Mouse (Mus musculus) left cerebral cortex, adult 2 months (tissue): ENCODE measurements around the gene Arhgap4. TPM values are rescaled to one million over a fixed set of nuclear protein-coding genes. Genes with fewer than 3 reads are reported as not detected.

Experiments
- DNase-seq, 2 experiments: peaks; one replicate each; pipeline ENCODE4 v3.0.0; 2021 to 2022; ENCODE audit warnings: low spot score in 2 of 2, mixed read lengths in 1 of 2; ENCODE audit errors: extremely low spot score in 1 of 2
- H3K27ac ChIP-seq: fragments of 200-600 bp; 2 replicates; pipeline ENCODE4 v1.8.1; 2022
- H3K4me3 ChIP-seq: fragments of 200-600 bp; 2 replicates; pipeline ENCODE4 v1.8.1; 2022
- CTCF ChIP-seq: fragments of 200-600 bp; IDR thresholded peaks from 2 replicates; pipeline ENCODE4 v1.8.1; 2022; ENCODE audit warnings: antibody characterized with exemption, mild to moderate bottlenecking, moderate library complexity
- intact Hi-C: fragments of 180-260 bp; cut with DNase I; formaldehyde crosslinking; loops from one replicate; pipeline ENCODE4 v1.15.1; 2025
- long read RNA-seq, 2 experiments: library from polyadenylated mRNA; stranded (forward); transcript quantifications; one replicate each; pipeline ENCODE4 v2.0.0; 2021; ENCODE audit warnings: borderline mapping rate in 2 of 2
- total RNA-seq, 2 experiments: library from RNA; stranded (reverse); gene quantifications; 2 replicates each; pipeline ENCODE4 v1.2.3; 2021

Gene Arhgap4
- total RNA-seq = 1 to 10 TPM; 4.1 to 6.1 TPM
- long read RNA-seq, experiment 1, partial matches to known transcripts = 2 of 10 reads
- long read RNA-seq, experiment 1, other reads (novel, unspliced or antisense) = 6 of 10 reads
- long read RNA-seq, experiment 2, partial matches to known transcripts = 2 of 4 reads
- long read RNA-seq, experiment 2, other reads (novel, unspliced or antisense) = 2 of 4 reads

- DNase-seq = peak; percentile 82 to 85
- Histone ChIP-seq H3K4me3 (peak within 1 kb of the TSS; percentile 63), H3K27ac (peak within 1 kb of the TSS; percentile 82)
- TF ChIP-seq CTCF = no peak
- intact Hi-C loops = loop anchor here (5.0 kb wide), 1 partner anchor 135 kb away; the partner anchor contains the start of genes Idh3g and Ssr4
These were observed at the start of gene Arhgap4, which contains the start of gene Naa10 for GRCm38 (mm10) chrX:73921823-73922549. Gene Arhgap4 (minus strand): TSS chrX:73921870. Gene Naa10 (minus strand): TSS chrX:73921944.

GRCm38 (mm10) chrX:73970781-73971180, 49.1 kb upstream of the Arhgap4 start:
- Histone ChIP-seq H3K4me3 (no peak overlapping the region), H3K27ac (no peak overlapping the region)
- no peak for TF ChIP-seq CTCF
- DNase-seq = no peak
- intact Hi-C loops = no loop called here

DNA sequence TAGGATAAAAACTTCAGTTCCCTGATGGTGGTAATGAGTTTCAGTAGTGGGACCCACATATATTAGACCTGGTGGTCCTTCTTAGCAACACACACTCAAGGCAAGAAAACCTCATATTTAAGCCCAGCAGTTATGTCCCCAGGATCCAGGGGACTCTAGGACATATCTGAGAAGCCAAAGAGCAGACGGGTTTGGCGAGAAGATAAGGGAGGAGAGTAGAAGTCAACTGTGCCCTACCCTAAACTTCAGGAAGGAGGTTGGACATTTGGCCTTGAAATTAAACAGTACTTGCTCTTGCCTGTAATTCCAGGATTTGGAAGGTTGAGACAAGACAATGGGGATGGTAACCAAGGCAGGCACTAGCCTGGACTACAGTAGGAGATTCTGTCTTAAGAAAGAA, 48.1 kb upstream of the Arhgap4 start:
- Histone ChIP-seq H3K27ac (no peak overlapping the region), H3K4me3 (no peak overlapping the region)
- no peak for TF ChIP-seq CTCF
- intact Hi-C loops = loop anchor here (10.0 kb wide), 2 partner anchors 305 to 445 kb away; partner anchors contain the start of gene Rpl10
- no peak for DNase-seq

DNA sequence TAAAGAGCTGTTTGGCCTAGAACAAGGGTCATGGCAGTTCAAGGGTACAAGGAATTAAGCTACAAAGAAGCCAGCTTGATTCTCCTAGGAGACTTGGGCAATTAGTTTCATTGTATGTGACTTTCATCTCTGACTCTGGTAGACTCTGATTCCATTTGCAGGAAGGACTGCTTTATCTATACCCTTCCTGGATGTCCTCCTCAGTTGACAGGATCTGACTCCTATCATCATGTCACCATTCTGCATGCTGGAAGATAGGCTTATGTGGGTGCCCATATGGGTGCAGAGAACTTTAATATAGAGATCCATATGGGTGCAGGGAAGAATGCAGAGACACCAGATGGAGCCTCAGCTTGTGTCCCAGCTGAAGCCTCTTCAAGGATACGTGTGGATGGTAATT, 47.5 kb upstream of the Arhgap4 start:
- DNase-seq = no peak
- Histone ChIP-seq H3K4me3 (no peak overlapping the region), H3K27ac (no peak overlapping the region)
- intact Hi-C loops = loop anchor here (10.0 kb wide), 2 partner anchors 306 to 446 kb away; partner anchors contain the start of gene Rpl10
- TF ChIP-seq CTCF = no peak

GRCm38 (mm10) chrX:73967177-73968075, 45.8 kb upstream of the Arhgap4 start:
- H3K4me3 ChIP-seq = peak overlapping the region; percentile 70
- intact Hi-C loops = loop anchor here (1.0 to 10.0 kb wide), 6 partner anchors 32 to 447 kb away; partner anchors contain the start of genes Irak1 and Rpl10
- peak; percentile 82 to 86 for DNase-seq
- no peak for TF ChIP-seq CTCF
- H3K27ac ChIP-seq = peak overlapping the region; percentile 99

DNA sequence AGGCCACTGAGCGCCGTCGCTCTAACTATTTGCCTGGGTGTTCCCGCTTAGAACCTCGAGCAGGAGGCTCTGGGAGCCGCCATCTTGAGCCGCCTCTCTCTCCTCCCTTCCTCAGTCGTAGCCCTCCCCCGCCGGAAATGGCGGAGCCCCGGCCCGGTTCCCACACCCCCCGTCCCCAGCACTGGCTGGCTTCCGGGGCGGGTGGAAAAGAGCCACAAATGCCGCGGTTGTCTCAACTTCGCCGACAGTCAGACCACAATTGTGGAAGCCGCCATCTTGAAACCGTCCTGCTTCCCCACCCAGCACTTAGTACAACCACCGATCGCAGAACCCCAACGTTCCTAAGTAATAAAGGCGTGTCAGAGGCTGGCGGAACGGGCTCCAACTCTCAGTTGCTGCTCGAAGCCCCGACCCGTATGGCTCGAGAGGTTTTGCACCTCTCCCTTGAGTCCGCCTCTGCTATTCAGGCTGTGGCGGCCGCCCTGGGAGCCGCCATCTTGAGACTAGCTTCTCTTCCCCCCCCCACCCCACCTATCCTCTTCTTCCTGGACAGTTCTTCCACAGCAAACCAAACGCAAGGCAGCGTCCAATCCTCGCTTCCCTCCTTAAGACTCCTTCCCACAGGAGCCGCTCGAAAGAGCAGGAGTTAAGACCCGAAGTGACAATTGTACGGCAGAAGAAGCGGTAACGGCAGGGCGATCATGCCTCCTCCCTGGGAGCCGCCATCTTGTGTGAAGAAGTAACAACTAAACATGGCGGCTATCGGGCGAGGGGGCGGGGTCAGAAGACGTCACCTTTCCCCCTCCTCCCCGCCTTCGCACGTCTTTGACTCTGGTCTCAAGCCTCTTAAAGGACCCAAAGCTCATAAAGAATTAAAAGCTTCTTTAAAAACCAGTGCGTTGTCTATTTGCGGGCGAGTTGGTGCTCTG, 44.8 kb upstream of the Arhgap4 start, which contains the start of gene Hcfc1:
Gene Hcfc1, minus strand, starts transcription at position 110 of the 929 bp plus-strand sequence.
- intact Hi-C loops = loop anchor here (1.0 to 10.0 kb wide), 6 partner anchors 33 to 448 kb away; partner anchors contain the start of genes Irak1 and Rpl10
- Histone ChIP-seq H3K4me3 (peak within 1 kb of the TSS; percentile 70), H3K27ac (peak within 1 kb of the TSS; percentile 99)
- peak; percentile 85 to 86 for DNase-seq
- TF ChIP-seq CTCF = no peak

- intact Hi-C loops = loop anchor here (10.0 kb wide), 2 partner anchors 309 to 449 kb away; partner anchors contain the start of gene Rpl10
- peak overlapping the region; percentile 99 for H3K27ac ChIP-seq
- peak; percentile 70 to 73 for DNase-seq
- H3K4me3 ChIP-seq = peak overlapping the region; percentile 70
- no peak for TF ChIP-seq CTCF
These were observed 43.6 kb upstream of the Arhgap4 start for GRCm38 (mm10) chrX:73965307-73965706.

GRCm38 (mm10) chrX:73964363-73964762, 42.7 kb upstream of the Arhgap4 start:
- no peak for DNase-seq
- no peak for TF ChIP-seq CTCF
- intact Hi-C loops = loop anchor here (10.0 kb wide), 2 partner anchors 310 to 450 kb away; partner anchors contain the start of gene Rpl10
- peak overlapping the region; percentile 41 for H3K4me3 ChIP-seq
- H3K27ac ChIP-seq = no peak overlapping the region

- Histone ChIP-seq H3K4me3 (no peak overlapping the region), H3K27ac (no peak overlapping the region)
- DNase-seq = no peak
- intact Hi-C loops = no loop called here
- no peak for TF ChIP-seq CTCF
These were observed 33.3 kb upstream of the Arhgap4 start for GRCm38 (mm10) chrX:73954988-73955387.

GRCm38 (mm10) chrX:73952603-73953002, 30.9 kb upstream of the Arhgap4 start:
- TF ChIP-seq CTCF = no peak
- DNase-seq = no peak
- H3K4me3 ChIP-seq = no peak overlapping the region
- intact Hi-C loops = no loop called here
- H3K27ac ChIP-seq = no peak overlapping the region
